Mouse (Mus musculus) B cell, adult 2 months (primary cell): ENCODE results near the gene Ubl4b.

Experiments used
- DNase-seq, 2 experiments: peaks; one replicate each; pipeline ENCODE4 v3.0.0; 2022

The Ubl4b gene

GRCm38 (mm10) chr3:107567766-107568165 is 12.9 kb upstream of the Ubl4b start:
- DNase-seq: no peak

- DNase-seq: no peak
These were observed 10.5 kb upstream of the Ubl4b start for GRCm38 (mm10) chr3:107565331-107565730.

- DNase-seq: no peak
These were observed 9.0 kb upstream of the Ubl4b start for GRCm38 (mm10) chr3:107563880-107564279.

GRCm38 (mm10) chr3:107562591-107562990 is 7.7 kb upstream of the Ubl4b start:
- no peak for DNase-seq

GRCm38 (mm10) chr3:107562104-107562503 is 7.2 kb upstream of the Ubl4b start:
- DNase-seq: no peak

GRCm38 (mm10) chr3:107559183-107559582 is 4.3 kb upstream of the Ubl4b start:
- peak; percentile 34 to 35 for DNase-seq

GRCm38 (mm10) chr3:107558740-107559139 is 3.9 kb upstream of the Ubl4b start:
- no peak for DNase-seq

- peak; percentile 34 to 37 for DNase-seq
These were observed 4.3 kb downstream of the Ubl4b start for GRCm38 (mm10) chr3:107550409-107551049.

- no peak for DNase-seq
These were observed 7.9 kb downstream of the Ubl4b start for GRCm38 (mm10) chr3:107546956-107547355.

GRCm38 (mm10) chr3:107545716-107546412 is 9.0 kb downstream of the Ubl4b start:
- no peak for DNase-seq

GRCm38 (mm10) chr3:107545278-107545677 is 9.6 kb downstream of the Ubl4b start:
- DNase-seq: no peak

- no peak for DNase-seq
These were observed 11.5 kb downstream of the Ubl4b start for GRCm38 (mm10) chr3:107543158-107544080.

GRCm38 (mm10) chr3:107542584-107542983 is 12.3 kb downstream of the Ubl4b start:
- no peak for DNase-seq

GRCm38 (mm10) chr3:107537504-107537889 is 17.4 kb downstream of the Ubl4b start:
- no peak for DNase-seq

GRCm38 (mm10) chr3:107536810-107537503 is 17.9 kb downstream of the Ubl4b start:
- no peak for DNase-seq

- DNase-seq: no peak
These were observed 19.9 kb downstream of the Ubl4b start for GRCm38 (mm10) chr3:107534951-107535350.

- no peak for DNase-seq
These were observed 21.3 kb downstream of the Ubl4b start for GRCm38 (mm10) chr3:107533532-107533931.

GRCm38 (mm10) chr3:107530581-107530980 is 24.3 kb downstream of the Ubl4b start:
- DNase-seq: no peak

- DNase-seq: no peak
These were observed 25.7 kb downstream of the Ubl4b start for GRCm38 (mm10) chr3:107529182-107529581.

- no peak for DNase-seq
These were observed 26.3 kb downstream of the Ubl4b start for GRCm38 (mm10) chr3:107528401-107529118.

GRCm38 (mm10) chr3:107524547-107524946 is 30.3 kb downstream of the Ubl4b start:
- DNase-seq: no peak

GRCm38 (mm10) chr3:107520931-107521330 is 33.9 kb downstream of the Ubl4b start:
- no peak for DNase-seq
